Mouse (Mus musculus) cortical plate, adult 2 months (tissue): Measurements from ENCODE around the gene Sec14l2.

Experiments used
- CTCF ChIP-seq: fragments of 200-500 bp; IDR thresholded peaks from 2 replicates; pipeline ENCODE4 v1.5.1; 2011; ENCODE audit warnings: mild to moderate bottlenecking, control low read depth, low read length; ENCODE audit not compliant: insufficient read depth; ENCODE audit errors: extremely low read depth
- POLR2A ChIP-seq: fragments of 200-500 bp; IDR thresholded peaks from 2 replicates; pipeline ENCODE4 v1.6.1; 2011; ENCODE audit warnings: mild to moderate bottlenecking, low read length, control low read depth; ENCODE audit not compliant: insufficient read depth; ENCODE audit errors: extremely low read depth

DNA sequence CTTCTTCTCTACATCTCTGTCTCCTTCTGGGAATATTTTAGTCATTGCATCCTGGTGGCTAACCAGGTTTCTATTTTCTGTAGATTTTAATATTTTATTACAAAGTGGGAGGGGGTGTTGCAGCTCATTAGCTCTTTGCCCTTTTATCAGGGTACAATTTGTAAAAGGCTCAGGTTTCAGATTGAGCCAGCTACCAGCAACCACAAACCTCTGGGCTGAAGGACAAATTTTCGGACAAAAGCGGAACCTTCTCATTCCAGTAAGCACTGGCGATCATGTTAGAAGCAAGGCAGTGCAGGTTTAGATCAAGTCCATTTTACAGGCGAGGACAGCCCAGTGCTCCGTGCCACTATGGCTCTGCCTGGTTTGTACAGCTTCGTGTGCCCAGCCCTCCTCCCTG, 11.2 kb upstream of the Sec14l2 start:
- TF ChIP-seq CTCF (no peak), POLR2A (no peak)
